Mouse (Mus musculus): ENCODE data around the gene Oard1. TPM values are rescaled to one million over a fixed set of nuclear protein-coding genes. Genes with fewer than 3 reads are reported as not detected.

The Oard1 gene
- polyA plus RNA-seq, 1 experiment, result 14.6 TPM

DNA sequence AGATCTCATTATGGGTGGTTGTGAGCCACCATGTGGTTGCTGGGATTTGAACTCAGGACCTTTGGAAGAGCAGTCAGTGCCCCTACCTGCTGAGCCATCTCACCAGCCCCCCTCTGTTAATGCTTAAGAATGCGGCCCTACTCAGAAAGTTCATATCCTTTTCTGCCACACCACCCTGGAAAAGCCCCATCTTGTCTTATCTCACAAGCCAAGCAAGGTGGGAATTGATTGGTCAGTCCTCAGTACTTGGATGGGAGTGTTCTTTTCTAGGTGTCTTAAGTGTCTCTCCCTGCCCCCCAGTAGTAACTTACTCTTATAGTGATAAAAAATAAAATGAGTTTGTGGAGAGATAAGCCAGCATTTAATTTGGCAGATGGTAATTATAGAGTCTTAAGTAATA lies 5.1 kb upstream of the Oard1 start:
- no peaks in the 10 kb centered on the region for H3K27me3 ChIP-seq (replicated peaks)
- TF ChIP-seq FLI1 (IDR thresholded peaks at IDR 0.05; ENCODE audit: low read length) (no peak), GATA1 (IDR thresholded peaks at IDR 0.05; ENCODE audit: borderline replicate concordance, low read length) (no peak)
- H3K4me1 ChIP-seq, result peaks cover 71% of the 10 kb centered on the region
- no peaks in the 10 kb centered on the region for H3K9me3 ChIP-seq
- H3K36me3 ChIP-seq (replicated peaks; ENCODE audit: low read length), result peaks cover 58% of the 10 kb centered on the region
- no peak overlapping the region for H3K4me3 ChIP-seq (replicated peaks)

GRCm38 (mm10) chr17:48407154-48407553 lies 2.7 kb upstream of the Oard1 start:
- Histone ChIP-seq H3K4me3 (replicated peaks) (peak overlapping the region; percentile 98), H3K4me1 (peaks cover 62% of the 10 kb centered on the region)

GRCm38 (mm10) chr17:48407910-48408525 lies 1.8 kb upstream of the Oard1 start:
- Histone ChIP-seq H3K4me3 (replicated peaks) (peak overlapping the region; percentile 98), H3K9me3 (no peaks in the 10 kb centered on the region), H3K36me3 (replicated peaks; ENCODE audit: low read length) (peaks cover 46% of the 10 kb centered on the region), H3K4me1 (peaks cover 62% of the 10 kb centered on the region), H3K27me3 (replicated peaks) (no peaks in the 10 kb centered on the region)
- no peak for TF ChIP-seq FLI1 (IDR thresholded peaks at IDR 0.05; ENCODE audit: low read length)
- TF ChIP-seq GATA1 (IDR thresholded peaks at IDR 0.05; ENCODE audit: borderline replicate concordance, low read length), result no peak

More at GRCm38 (mm10) chr17:48407154-48407553, 2.7 kb upstream of the Oard1 start:
- TF ChIP-seq FLI1 (IDR thresholded peaks at IDR 0.05; ENCODE audit: low read length) (no peak), GATA1 (IDR thresholded peaks at IDR 0.05; ENCODE audit: borderline replicate concordance, low read length) (no peak)
- Histone ChIP-seq H3K36me3 (replicated peaks; ENCODE audit: low read length) (peaks cover 45% of the 10 kb centered on the region), H3K27me3 (replicated peaks) (no peaks in the 10 kb centered on the region), H3K9me3 (no peaks in the 10 kb centered on the region)

- H3K27me3 ChIP-seq (replicated peaks), result no peaks in the 10 kb centered on the region
- peaks cover 50% of the 10 kb centered on the region for H3K36me3 ChIP-seq (replicated peaks; ENCODE audit: low read length)
- H3K4me1 ChIP-seq, result peaks cover 67% of the 10 kb centered on the region
- H3K9me3 ChIP-seq, result no peaks in the 10 kb centered on the region
- H3K4me3 ChIP-seq (replicated peaks), result peak overlapping the region; percentile 98
- TF ChIP-seq FLI1 (IDR thresholded peaks at IDR 0.05; ENCODE audit: low read length) (no peak), GATA1 (IDR thresholded peaks at IDR 0.05; ENCODE audit: borderline replicate concordance, low read length) (no peak; the same call in 2 of the 3 replicates)
Measured at GRCm38 (mm10) chr17:48408526-48409291, 1.1 kb upstream of the Oard1 start.

GRCm38 (mm10) chr17:48410299-48410785 lies 528 bp downstream of the Oard1 start:
- Histone ChIP-seq H3K4me1 (peaks cover 72% of the 10 kb centered on the region), H3K36me3 (replicated peaks; ENCODE audit: low read length) (peaks cover 54% of the 10 kb centered on the region), H3K9me3 (no peaks in the 10 kb centered on the region), H3K4me3 (replicated peaks) (peak overlapping the region; percentile 98), H3K27me3 (replicated peaks) (no peaks in the 10 kb centered on the region)
- TF ChIP-seq GATA1 (IDR thresholded peaks at IDR 0.05; ENCODE audit: borderline replicate concordance, low read length) (no peak), FLI1 (IDR thresholded peaks at IDR 0.05; ENCODE audit: low read length) (no peak)

GRCm38 (mm10) chr17:48411241-48411640 lies 1.4 kb downstream of the Oard1 start:
- TF ChIP-seq GATA1 (IDR thresholded peaks at IDR 0.05; ENCODE audit: borderline replicate concordance, low read length), result no peak
- no peak for TF ChIP-seq FLI1 (IDR thresholded peaks at IDR 0.05; ENCODE audit: low read length)
- Histone ChIP-seq H3K4me1 (peaks cover 72% of the 10 kb centered on the region), H3K9me3 (no peaks in the 10 kb centered on the region), H3K27me3 (replicated peaks) (no peaks in the 10 kb centered on the region), H3K4me3 (replicated peaks) (peak overlapping the region; percentile 98), H3K36me3 (replicated peaks; ENCODE audit: low read length) (peaks cover 56% of the 10 kb centered on the region)

GRCm38 (mm10) chr17:48416011-48416410 lies 6.2 kb downstream of the Oard1 start:
- Histone ChIP-seq H3K36me3 (replicated peaks; ENCODE audit: low read length) (peaks cover 69% of the 10 kb centered on the region), H3K4me3 (replicated peaks) (no peak overlapping the region), H3K27me3 (replicated peaks) (no peaks in the 10 kb centered on the region), H3K9me3 (no peaks in the 10 kb centered on the region), H3K4me1 (peaks cover 88% of the 10 kb centered on the region)
- no peak for TF ChIP-seq GATA1 (IDR thresholded peaks at IDR 0.05; ENCODE audit: borderline replicate concordance, low read length)
- no peak for TF ChIP-seq FLI1 (IDR thresholded peaks at IDR 0.05; ENCODE audit: low read length)

DNA sequence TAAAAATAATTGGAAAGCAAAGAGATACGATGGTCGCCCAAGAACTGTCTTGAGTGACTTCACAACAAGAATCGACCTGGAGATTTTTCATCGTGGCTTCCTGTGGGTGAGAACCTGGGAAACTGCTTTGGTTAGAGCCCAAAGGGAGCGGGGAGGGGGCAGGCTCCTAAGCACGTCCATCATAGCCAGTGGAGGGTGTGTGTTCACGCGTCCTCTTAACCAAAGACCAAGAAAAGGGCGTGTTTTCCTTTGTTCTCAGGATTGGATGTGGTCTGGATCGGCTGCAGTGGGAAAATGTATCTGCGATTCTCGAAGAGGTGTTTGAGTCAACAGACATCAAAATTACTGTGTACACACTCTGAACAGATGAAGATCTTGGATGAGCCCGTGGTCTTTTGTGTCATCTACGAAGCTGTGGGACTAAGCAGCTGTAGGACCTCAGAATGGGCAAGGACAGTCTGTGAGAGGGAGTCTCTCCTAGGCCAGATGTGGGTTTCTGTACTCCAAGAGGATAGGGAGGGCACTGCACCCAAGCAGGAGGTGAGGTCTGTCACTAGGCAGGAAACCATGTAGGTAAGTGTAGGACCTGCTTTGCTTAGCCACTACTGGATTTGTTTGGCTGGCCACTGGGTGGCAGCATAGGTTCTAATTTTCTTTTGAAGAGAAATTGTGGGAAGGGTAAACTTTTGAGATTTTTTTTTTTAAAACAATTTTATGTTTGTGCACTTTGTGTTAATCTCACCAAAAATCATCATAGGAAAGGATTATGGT lies 6.8 kb downstream of the Oard1 start:
- peaks cover 71% of the 10 kb centered on the region for H3K36me3 ChIP-seq (replicated peaks; ENCODE audit: low read length)
- peaks cover 82% of the 10 kb centered on the region for H3K4me1 ChIP-seq
- no peak overlapping the region for H3K4me3 ChIP-seq (replicated peaks)
- no peaks in the 10 kb centered on the region for H3K9me3 ChIP-seq
- no peak for TF ChIP-seq FLI1 (IDR thresholded peaks at IDR 0.05; ENCODE audit: low read length)
- no peak for TF ChIP-seq GATA1 (IDR thresholded peaks at IDR 0.05; ENCODE audit: borderline replicate concordance, low read length)
- H3K27me3 ChIP-seq (replicated peaks), result no peaks in the 10 kb centered on the region

GRCm38 (mm10) chr17:48417521-48417920 lies 7.7 kb downstream of the Oard1 start:
- H3K36me3 ChIP-seq (replicated peaks; ENCODE audit: low read length), result peaks cover 67% of the 10 kb centered on the region
- H3K4me3 ChIP-seq (replicated peaks), result peak overlapping the region; percentile 91
- TF ChIP-seq FLI1 (IDR thresholded peaks at IDR 0.05; ENCODE audit: low read length), result no peak
- TF ChIP-seq GATA1 (IDR thresholded peaks at IDR 0.05; ENCODE audit: borderline replicate concordance, low read length), result no peak
- H3K4me1 ChIP-seq, result peaks cover 73% of the 10 kb centered on the region
- H3K9me3 ChIP-seq, result no peaks in the 10 kb centered on the region
- no peaks in the 10 kb centered on the region for H3K27me3 ChIP-seq (replicated peaks)

Measured in megakaryocyte, embryonic 14.5 days (primary cell).